Mouse (Mus musculus) granulocyte monocyte progenitor cell, adult 5-6 weeks (primary cell): ENCODE data around the gene Dnaja1. TPM values are rescaled to one million over a fixed set of nuclear protein-coding genes. Genes with fewer than 3 reads are reported as not detected.
A peak's percentile ranks its signal among the peaks of the same experiment; 100 is the strongest.

Source experiments
- ATAC-seq: replicated peaks from 2 replicates; pipeline ENCODE4 v1.8.0; 2016; ENCODE audit warnings: mild to moderate bottlenecking, moderate TSS enrichment, inconsistent platforms; ENCODE audit not compliant: poor library complexity, severe bottlenecking
- total RNA-seq, 2 experiments: library from RNA; stranded (forward) in 1 of 2; stranded (reverse) in 1 of 2; fragments of 200-712, 200-1000 nt in 1 of 2; fragments of >200 nt in 1 of 2; fragmentation: Nextera tagmentation in 1 of 2; gene quantifications; 2 replicates each; pipeline ENCODE4 v1.2.3; 2014 to 2017

Dnaja1 gene
- total RNA-seq (2014; fragmentation: Nextera tagmentation), result 127 and 128 TPM in 2 replicates
- total RNA-seq (2017), result 338 and 392 TPM in 2 replicates

DNA sequence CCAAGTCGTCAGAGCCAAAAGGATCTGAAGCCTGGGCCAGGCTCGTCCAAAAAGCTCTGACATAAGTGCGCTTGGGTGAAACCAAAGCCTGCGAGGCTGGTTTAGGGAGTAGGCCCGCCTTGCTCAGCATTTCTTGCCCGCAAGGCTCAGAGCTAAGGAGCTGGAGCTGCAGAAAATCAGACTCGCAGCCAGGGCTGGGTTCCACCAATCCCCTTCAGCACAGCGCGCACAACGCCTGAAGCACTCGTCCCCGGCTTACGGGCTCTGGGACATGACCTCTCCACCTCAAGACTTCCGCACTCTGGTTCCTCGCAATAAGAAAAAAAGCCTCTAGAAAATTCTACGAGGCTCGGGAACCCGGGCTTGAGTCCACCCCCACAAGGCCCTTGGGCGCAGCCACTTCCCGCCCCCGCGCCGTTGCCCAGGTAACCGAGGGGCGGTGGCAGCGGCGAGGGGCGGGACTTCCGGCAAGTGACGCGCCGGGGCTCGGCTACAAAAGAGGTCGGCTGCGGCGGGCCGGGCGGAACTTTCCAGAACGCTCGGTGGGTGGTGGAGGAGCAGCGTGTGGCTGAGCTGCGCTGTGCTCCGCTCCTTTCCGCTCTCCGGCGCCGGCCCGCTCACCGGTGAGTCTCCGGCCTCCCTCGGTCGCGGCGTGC is at the start of gene Dnaja1:
TSS of gene Dnaja1 (plus strand) at position 140 of the 656 bp plus-strand sequence.
- peak; percentile 70 for ATAC-seq

- ATAC-seq, result no peak
These were observed 48.4 kb upstream of the Dnaja1 start for GRCm38 (mm10) chr4:40673526-40673925.

- no peak for ATAC-seq
These were observed 45.6 kb upstream of the Dnaja1 start for GRCm38 (mm10) chr4:40676338-40676737.

- no peak for ATAC-seq
These were observed 44.8 kb upstream of the Dnaja1 start for GRCm38 (mm10) chr4:40677132-40677531.

- ATAC-seq, result peak; percentile 77
These were observed 41.6 kb upstream of the Dnaja1 start for GRCm38 (mm10) chr4:40680250-40680860.

DNA sequence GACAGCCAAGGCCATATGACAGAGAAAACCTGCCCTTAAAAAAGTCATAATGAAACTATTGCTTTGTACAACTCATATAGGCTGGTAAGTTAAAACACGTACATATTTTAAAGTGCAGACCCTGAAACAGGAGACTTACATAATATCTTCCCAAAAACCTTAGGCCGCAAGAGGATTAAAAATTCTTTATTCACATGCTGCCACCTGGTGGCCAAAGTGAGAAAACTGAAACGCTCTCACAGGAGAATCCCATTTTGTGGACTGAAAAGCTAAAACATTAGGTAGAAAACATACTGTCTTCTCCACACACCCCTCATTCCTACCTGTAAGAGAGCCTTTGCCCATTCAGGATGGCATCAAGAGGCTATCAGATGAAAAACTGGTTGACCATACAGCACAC is 40.0 kb upstream of the Dnaja1 start:
- ATAC-seq, result no peak; the same call in 1 of the 2 replicates

DNA sequence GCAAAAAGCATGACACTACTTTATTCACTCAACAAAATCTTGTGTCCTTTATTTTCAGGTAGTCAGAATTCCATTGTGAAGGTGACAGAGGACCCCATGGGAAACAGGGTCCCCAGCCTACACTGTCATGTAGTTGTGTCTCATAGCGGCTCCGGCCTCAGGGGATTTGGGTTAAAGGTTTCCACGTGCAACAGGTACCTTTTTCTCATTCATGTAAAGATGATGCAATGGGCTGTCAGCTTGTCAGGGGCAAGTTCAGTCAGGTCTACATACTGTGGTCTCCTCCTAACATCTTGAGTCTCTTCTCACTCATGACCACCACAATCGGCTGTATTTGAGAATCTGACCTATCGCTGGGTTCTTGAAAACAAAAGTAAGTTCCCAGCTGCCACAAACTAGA is 39.6 kb upstream of the Dnaja1 start:
- no peak for ATAC-seq

GRCm38 (mm10) chr4:40683306-40683705 is 38.6 kb upstream of the Dnaja1 start:
- peak; percentile 75 for ATAC-seq

DNA sequence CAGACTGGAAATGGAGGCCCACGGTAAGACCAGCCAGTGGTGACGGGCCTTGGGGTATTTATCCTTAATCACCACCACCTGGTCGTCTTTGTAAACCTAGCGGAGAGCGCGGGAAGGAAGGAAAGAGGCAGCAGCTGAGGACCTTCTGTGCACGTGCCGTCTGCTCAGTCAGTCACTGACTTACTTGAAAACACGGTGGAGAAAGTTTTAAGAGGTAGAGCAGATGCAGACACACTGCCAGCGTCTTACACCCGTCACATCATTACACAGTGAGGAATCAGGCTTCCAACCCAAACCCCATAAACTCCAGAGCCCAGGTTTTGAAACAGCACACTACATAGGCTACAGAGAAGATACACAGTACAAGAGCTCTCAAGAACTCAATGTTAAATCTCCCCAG is 30.9 kb upstream of the Dnaja1 start:
- ATAC-seq, result no peak

DNA sequence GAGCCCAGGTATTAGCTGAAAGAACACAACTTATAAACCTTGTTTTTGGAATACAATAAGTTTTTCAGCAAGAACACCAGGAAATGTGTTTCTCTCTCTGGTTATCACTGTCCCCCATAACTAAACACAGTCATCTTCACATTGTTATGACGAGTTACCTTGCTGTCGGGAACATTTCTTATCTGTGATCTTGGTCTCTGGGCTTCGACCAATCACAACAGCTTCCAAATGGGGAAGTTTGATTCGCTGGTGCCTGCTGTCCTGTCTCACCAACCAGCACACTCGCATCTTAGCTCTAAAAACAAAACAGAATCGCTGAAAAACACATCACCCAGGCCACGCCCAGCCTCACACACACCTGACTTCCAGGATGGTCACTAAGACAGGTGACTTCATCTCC is 24.9 kb upstream of the Dnaja1 start:
- no peak for ATAC-seq

GRCm38 (mm10) chr4:40700216-40700615 is 21.7 kb upstream of the Dnaja1 start:
- ATAC-seq, result no peak

DNA sequence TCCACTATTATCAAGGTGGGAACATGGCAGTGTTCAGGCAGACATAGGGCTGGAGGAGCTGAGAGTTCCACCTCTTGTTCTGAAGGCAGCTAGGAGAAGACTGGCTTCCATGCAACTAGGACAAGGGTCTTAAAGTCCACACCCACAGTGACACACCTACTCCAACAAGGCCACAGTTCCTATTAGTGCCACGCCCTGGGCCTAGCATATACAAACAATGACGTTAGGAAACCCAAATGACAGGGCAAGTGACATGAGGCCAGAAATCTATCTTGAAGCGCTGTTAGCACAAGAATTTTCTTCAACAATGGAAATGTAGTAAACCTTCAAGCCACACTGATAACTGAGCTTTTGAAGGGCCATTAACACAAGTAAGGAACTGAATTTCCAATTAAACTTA is 20.2 kb upstream of the Dnaja1 start:
- no peak for ATAC-seq

DNA sequence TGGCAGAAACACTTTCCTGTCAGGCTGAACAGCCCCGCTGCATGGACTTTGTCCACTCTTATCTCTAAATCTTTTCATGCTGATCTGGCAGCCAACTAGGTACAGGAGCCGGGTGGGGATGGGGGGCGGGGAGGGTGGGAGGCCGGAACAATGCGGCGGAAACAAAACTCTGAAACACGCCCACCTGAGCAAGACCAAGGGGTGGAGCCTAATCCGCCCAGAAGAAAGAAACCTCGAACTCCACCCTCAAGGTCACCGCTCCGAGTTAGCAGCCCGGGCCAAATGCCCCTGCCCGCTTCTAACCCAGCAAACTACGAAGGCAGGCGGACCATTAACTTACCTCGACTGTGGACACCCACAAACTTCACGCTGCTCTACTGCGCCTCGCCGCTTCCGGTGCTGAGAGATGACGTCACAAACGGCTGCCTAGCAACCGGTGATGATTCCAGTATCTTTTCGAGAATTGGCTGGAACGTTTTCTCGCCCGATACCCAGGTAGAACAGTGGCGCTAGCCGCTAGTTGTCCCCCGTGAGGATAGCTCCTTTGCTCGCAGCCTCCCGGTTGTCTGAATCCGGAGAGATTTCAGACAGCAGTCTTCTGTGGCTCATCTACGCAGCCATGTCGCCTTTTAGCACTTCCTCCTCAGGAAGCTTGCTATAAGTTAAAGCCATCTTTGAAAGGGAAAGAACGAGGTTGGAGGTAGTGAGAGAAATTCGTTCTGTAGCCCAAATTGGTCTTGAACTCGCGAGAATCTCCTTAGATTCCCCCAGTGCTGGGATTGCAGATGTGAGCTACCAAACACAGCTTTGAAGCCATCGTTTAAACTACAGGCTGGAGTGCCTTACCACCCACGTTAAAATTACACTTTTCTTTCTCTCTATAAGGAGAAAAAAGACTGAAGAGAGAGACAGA is 18.9 kb upstream of the Dnaja1 start, which contains the start of gene Aptx:
TSS of gene Aptx (minus strand) at position 398 of the 913 bp plus-strand sequence.
- peak; percentile 89 for ATAC-seq

GRCm38 (mm10) chr4:40703710-40704275 is 18.2 kb upstream of the Dnaja1 start:
- no peak for ATAC-seq

GRCm38 (mm10) chr4:40717141-40717540 is 4.8 kb upstream of the Dnaja1 start:
- no peak for ATAC-seq

DNA sequence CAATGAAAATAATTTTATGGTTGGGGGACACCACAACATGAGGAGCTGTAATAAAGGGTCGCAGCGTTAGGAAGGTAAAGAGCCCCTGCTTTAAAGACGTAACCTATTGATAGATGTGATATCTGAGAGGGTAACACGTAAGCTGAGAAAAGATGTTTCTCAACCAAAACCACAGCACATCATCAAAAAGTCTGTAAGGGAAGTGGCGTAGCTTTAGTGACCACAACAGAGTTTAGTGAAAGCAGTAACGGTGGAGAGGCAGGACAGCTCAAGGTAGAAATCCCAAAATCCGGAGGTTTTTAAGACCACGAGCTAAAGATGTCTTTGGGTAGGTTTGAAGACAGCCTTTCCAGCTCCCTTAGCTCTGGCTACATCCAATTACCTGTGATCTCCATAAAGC is 1.0 kb upstream of the Dnaja1 start:
- peak; percentile 40 for ATAC-seq

- ATAC-seq, result peak; percentile 50
These were observed 924 bp downstream of the Dnaja1 start for GRCm38 (mm10) chr4:40722687-40723460.

DNA sequence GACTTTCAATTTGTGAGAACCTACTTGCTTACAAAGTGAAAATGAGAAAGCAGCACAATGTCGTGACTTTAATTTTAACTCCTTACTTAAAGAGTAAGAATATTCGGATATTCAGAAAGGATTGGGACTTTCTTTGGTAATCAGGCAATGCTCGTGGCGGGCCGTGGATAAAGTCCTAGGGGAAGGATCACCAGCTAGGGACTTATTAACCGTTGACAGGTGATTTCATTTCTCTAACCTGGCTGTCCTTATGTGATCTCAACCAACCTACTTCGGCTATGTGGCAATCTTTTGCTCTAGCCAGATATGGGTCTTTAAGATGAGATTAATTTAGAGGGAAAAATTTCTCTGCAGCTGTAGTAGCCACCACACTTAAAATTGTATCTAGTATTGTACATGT is 3.2 kb downstream of the Dnaja1 start:
- no peak for ATAC-seq

- no peak for ATAC-seq
These were observed 3.6 kb downstream of the Dnaja1 start for GRCm38 (mm10) chr4:40725554-40725953.

DNA sequence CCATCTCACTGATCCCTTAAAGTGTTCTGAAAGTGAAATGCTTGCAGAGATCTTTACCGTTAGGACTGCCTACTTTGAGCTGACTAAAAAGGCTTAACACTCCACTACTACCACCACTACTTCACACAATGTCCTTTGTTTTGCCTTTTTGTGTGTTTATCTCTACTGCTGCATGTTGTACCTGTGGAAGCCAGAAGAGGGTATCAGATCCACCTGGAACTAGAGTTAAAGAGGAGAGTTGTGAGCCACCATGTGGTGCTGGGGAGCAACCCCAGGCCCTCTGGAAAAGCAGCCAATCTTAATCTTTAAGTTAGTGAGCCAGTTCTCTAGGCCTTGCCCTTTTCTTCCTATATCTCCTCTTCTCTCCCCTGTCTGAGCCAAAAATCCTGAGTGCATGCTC is 5.3 kb downstream of the Dnaja1 start:
- ATAC-seq, result no peak
